ENCODE assay signal across 9 mouse cellular contexts in the genomic region with DNA sequence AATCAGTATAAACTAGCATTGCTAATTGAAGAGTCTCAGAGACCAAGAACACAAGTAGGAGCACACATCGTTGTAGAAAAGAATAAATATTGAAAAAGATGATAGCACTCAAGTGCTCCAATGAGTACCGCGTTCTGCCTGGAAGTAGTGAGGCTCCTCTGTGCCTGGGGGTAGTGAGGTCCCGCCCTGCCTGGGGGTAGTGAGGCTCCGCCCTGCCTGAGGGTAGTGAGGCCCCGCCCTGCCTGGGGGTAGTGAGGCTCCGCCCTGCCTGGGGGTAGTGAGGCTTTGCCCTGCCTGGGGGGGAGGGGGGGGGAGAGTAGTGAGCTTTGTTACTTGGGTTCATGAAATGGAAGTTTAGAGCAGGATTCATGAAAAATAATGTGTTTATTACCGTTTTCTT. TPM values are rescaled to one million over a fixed set of nuclear protein-coding genes. Genes with fewer than 3 reads are reported as not detected.
DNase-seq lines count a peak whose midpoint lies in the region; ATAC-seq lines count a peak whose summit lies in the region.
"Had no signal": no experiment of that assay in that cellular context is flagged by ENCODE, and none has a peak within 500 bp of the region (broad histone marks: within the 10 kb centered on the region; RNA-seq: fewer than 3 reads in every experiment).

No protein-coding gene starts in this region.

- DNase-seq in CD4-positive, CD25-positive, alpha-beta regulatory T cell, adult 2 months (ENCODE audit: low read depth, low spot score): peak; percentile 15
- peak; percentile 80 to 87 for DNase-seq in B cell, adult 2 months
- DNase-seq in gastrocnemius, postnatal 25 days: peak; percentile 32
- DNase-seq in lung, postnatal 36 days: peak; percentile 83
- DNase-seq in right cerebral cortex, postnatal 25 days: no peak
- no peak for DNase-seq in left cerebral cortex, adult 11 months (ENCODE audit: low spot score)
- DNase-seq in layer of hippocampus, postnatal 14 days (ENCODE audit: low spot score in 2 of 2): no peak

- ATAC-seq in CD4-positive, CD25-positive, alpha-beta regulatory T cell, adult 4 months: no peak
- ATAC-seq: intestine, embryonic 15.5 days had no signal

RNA-seq across cellular contexts. Expression of a gene that starts 46.7 kb away (rescaled TPM):
- polyA plus RNA-seq in CD4-positive, CD25-positive, alpha-beta regulatory T cell, adult 4 months (2017; shearing (Covaris generic)): 10 to 100 TPM; 18.4 to 30.8 TPM
- total RNA-seq in gastrocnemius, postnatal 25 days (2021): 10 to 100 TPM; 75.0 to 88.3 TPM
- 10 to 100 TPM; 30.7 to 32.7 TPM for total RNA-seq in layer of hippocampus, postnatal 14 days (2021)

Comparison
In these comparisons a context has a peak if more than half of its experiments do, and no peak if none do; other contexts are left out.
1. DNase-seq: peak in CD4-positive, CD25-positive, alpha-beta regulatory T cell, adult 2 months (single experiment), B cell, adult 2 months (2 of 2), gastrocnemius, postnatal 25 days (single experiment) and lung, postnatal 36 days (single experiment); none in right cerebral cortex, postnatal 25 days (single experiment), left cerebral cortex, adult 11 months (single experiment) and layer of hippocampus, postnatal 14 days (0 of 2).